Mouse (Mus musculus) effector memory CD4-positive, alpha-beta T cell, adult 5 months (primary cell): ENCODE results near the gene Mcam. TPM values are rescaled to one million over a fixed set of nuclear protein-coding genes. Genes with fewer than 3 reads are reported as not detected.

Experiments used
- polyA plus RNA-seq: library from polyadenylated mRNA; unstranded; fragments of 100-300 nt; shearing (Covaris generic); gene quantifications from one replicate; pipeline ENCODE4 v1.2.1, GENCODE M21; 2017

The Mcam gene
- polyA plus RNA-seq: 0.36 TPM

GRCm38 (mm10) chr9:44134101-44134850 lies at the start of gene Mcam:
TSS of gene Mcam (plus strand) at chr9:44134469.

GRCm38 (mm10) chr9:44101490-44101889 lies 32.8 kb upstream of the Mcam start, which contains the start of gene Mfrp:
TSS of gene Mfrp (plus strand) at chr9:44101729.

GRCm38 (mm10) chr9:44107110-44107509 lies 27.2 kb upstream of the Mcam start, which contains the start of gene C1qtnf5:
TSS of gene C1qtnf5 (plus strand) at chr9:44107245.

DNA sequence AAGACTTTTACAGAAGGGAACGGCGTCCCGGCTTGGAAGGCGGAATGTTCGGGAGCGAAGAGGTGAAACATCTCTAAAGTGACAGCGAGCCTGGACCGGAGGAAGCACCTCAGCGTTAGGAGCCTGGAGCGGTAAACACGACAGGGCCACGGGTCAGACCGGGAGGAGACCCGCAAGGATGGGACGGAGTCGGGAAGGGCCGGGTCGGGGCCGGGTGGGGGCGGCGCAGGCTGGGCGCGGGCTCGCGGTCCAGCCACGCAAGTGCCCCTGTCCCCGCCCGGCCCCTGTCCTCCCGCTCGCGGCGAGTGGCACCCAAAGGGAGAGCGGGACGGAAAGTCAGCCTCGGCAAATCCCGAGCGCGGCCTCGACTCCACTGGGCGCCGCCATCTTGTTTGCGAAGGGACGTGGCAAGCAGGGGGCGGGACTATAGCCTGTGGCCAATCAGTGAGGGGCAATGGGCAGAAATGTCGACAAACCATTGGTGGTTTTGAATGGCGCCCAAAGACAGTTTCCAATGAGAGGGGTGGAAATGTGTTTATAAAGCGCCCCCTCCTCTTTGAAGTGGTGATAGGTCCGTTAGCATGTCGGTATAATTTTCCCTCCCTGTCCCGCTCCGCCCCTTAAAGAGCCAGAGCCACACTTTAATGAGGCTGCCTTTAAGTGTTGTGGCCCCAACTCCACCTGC lies 21.0 kb upstream of the Mcam start, which contains the start of the genes Gm49380 and Rnf26:
TSS of gene Gm49380 (minus strand) at position 396 of the 685 bp plus-strand sequence.
TSS of gene Rnf26 (minus strand) at position 413 of the 685 bp plus-strand sequence.

Other genes with a start within 250 kb of the Mcam start
- gene Thy1, start 91.1 kb upstream of the Mcam start, polyA plus RNA-seq: 142 TPM
- 34.1 TPM for gene Usp2, start 67.4 kb upstream of the Mcam start, polyA plus RNA-seq
- not detected for gene Mfrp, start 32.7 kb upstream of the Mcam start, polyA plus RNA-seq
- not detected for gene C1qtnf5, start 27.2 kb upstream of the Mcam start, polyA plus RNA-seq
- gene Gm49380, start 21.0 kb upstream of the Mcam start, polyA plus RNA-seq: not detected
- 19.4 TPM for gene Rnf26, start 21.0 kb upstream of the Mcam start, polyA plus RNA-seq
- 41.9 TPM for gene Cbl, start 99.6 kb downstream of the Mcam start, polyA plus RNA-seq
- gene Ccdc153, start 106.2 kb downstream of the Mcam start, polyA plus RNA-seq: not detected
- 0.29 TPM for gene Pdzd3, start 117.0 kb downstream of the Mcam start, polyA plus RNA-seq
- 5.8 TPM for gene Nlrx1, start 134.1 kb downstream of the Mcam start, polyA plus RNA-seq
- gene Abcg4, start 154.1 kb downstream of the Mcam start, polyA plus RNA-seq: not detected
- 41.8 TPM for gene Hinfp, start 171.2 kb downstream of the Mcam start, polyA plus RNA-seq
- 17.8 TPM for gene C2cd2l, start 185.8 kb downstream of the Mcam start, polyA plus RNA-seq
- gene Dpagt1, start 191.6 kb downstream of the Mcam start, polyA plus RNA-seq: 10.2 TPM
- gene H2afx, start 200.2 kb downstream of the Mcam start, polyA plus RNA-seq: 51.5 TPM
- gene Hmbs, start 209.8 kb downstream of the Mcam start, polyA plus RNA-seq: 16.5 TPM
- 60.2 TPM for gene Vps11, start 227.2 kb downstream of the Mcam start, polyA plus RNA-seq
- 16.7 TPM for gene Hyou1, start 245.0 kb downstream of the Mcam start, polyA plus RNA-seq